Mouse (Mus musculus) hindbrain, postnatal 0 days (tissue): ENCODE results near the gene Eid1. TPM values are rescaled to one million over a fixed set of nuclear protein-coding genes. Genes with fewer than 3 reads are reported as not detected.

Source experiments
- ATAC-seq: fragments of 200-750 bp; cut with Nextera tagmentation; 2 replicates; pipeline ENCODE4 v1.8.0; 2017; ENCODE audit warnings: mild to moderate bottlenecking, moderate TSS enrichment, moderate library complexity
- DNase-seq: peaks from one replicate; pipeline ENCODE4 v3.0.0-alpha.2; 2015; ENCODE audit warnings: low spot score
- H3K27ac ChIP-seq: fragments of 300-500 bp; sonication (generic); 2 replicates; pipeline ENCODE4 v1.5.1; 2014; ENCODE audit warnings: mild to moderate bottlenecking
- H3K27me3 ChIP-seq: fragments of 300-500 bp; sonication (generic); 2 replicates; pipeline ENCODE4 v1.6.1; 2014; ENCODE audit warnings: low read length, mixed read lengths; ENCODE audit not compliant: insufficient read depth
- H3K36me3 ChIP-seq: fragments of 300-500 bp; sonication (generic); 2 replicates; pipeline ENCODE4 v1.6.1; 2014; ENCODE audit warnings: low read length, mixed read lengths; ENCODE audit not compliant: insufficient read depth
- H3K4me1 ChIP-seq: fragments of 300-500 bp; sonication (generic); 2 replicates; pipeline ENCODE4 v1.6.1; 2014; ENCODE audit warnings: antibody characterized with exemption, low read length, mixed read lengths; ENCODE audit not compliant: insufficient read depth
- H3K4me2 ChIP-seq: fragments of 300-500 bp; sonication (generic); 2 replicates; pipeline ENCODE4 v1.6.1; 2014; ENCODE audit warnings: low read depth, mild to moderate bottlenecking, low read length, moderate library complexity, mixed read lengths
- H3K4me3 ChIP-seq: fragments of 300-500 bp; sonication (generic); 2 replicates; pipeline ENCODE4 v1.5.1; 2014; ENCODE audit warnings: low read length
- H3K9ac ChIP-seq: fragments of 300-500 bp; sonication (generic); replicated peaks from 2 replicates; pipeline ENCODE4 v1.6.1; 2014; ENCODE audit warnings: mild to moderate bottlenecking, low read length, moderate library complexity, mixed read lengths
- H3K9me3 ChIP-seq: fragments of 300-500 bp; sonication (generic); 2 replicates; pipeline ENCODE4 v1.6.1; 2016; ENCODE audit warnings: low read length, mixed read lengths
- CTCF ChIP-seq: IDR thresholded peaks from 2 replicates; pipeline ENCODE4 v1.5.1; 2016; ENCODE audit warnings: antibody characterized with exemption, control low read depth, low read depth
- WGBS: fragments of 180-500 bp; shearing (Covaris S2); extraction: QIAGEN DNeasy Blood & Tissue Kit; methylation state at CpG from one replicate; pipeline ENCODE4 v1.1.7; 2014; 5-methylcytosine and 5-hydroxymethylcytosine counted together
- polyA plus RNA-seq: library from polyadenylated mRNA; unstranded; fragments of >200 nt; fragmentation: Nextera tagmentation; extraction: Ambion mirVana; gene quantifications from 2 replicates; pipeline ENCODE4 v1.2.1, GENCODE M21; 2015
- total RNA-seq: library from RNA; depleted of rRNA; stranded (reverse); fragments of >200 nt; gene quantifications from 2 replicates; pipeline ENCODE4 v1.2.3, GENCODE M21; 2014

Eid1 gene
- total and polyA plus RNA-seq, 2 experiments from 2014 or later: 262 to 393 TPM

DNA sequence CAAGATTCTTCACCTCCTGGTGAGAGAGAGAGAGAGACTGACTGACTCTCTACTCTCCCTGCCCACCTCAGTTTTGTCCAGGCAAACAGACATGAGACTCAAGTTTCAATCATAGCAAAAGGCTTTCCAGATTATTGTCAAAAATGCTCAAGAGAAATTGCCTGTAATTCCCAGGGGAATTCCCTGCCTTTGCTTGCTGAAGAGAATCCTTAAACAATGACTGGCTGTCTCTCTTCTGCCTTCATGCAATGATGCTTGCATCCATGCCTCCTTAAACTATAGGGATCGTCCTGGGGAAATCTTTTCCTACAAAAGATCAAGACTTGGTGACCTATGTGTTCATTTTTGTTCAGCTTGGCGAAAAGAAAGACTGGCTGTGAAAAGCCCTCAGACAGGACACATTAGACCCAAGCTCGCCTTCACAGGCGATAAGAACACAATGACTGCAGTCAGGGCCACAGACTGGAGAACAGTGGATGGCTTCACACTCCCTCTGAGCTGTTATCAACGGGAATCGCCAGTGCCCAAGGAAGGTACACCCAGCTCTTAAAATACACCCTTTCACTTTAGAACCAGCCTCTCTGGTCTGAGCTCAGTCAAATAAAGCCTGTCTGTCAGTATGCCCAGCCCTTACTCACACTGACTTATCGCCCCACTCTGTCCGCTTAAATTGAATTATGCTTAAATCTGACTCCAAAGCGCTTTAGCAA, 12.7 kb downstream of the Eid1 start:
- DNase-seq (no peak), ATAC-seq (no peak)
- no peaks in the 10 kb centered on the region for H3K9me3 ChIP-seq
- H3K4me3 ChIP-seq: no peak overlapping the region
- no peak overlapping the region for H3K4me2 ChIP-seq
- H3K27ac ChIP-seq: peak overlapping the region; percentile 48; the same call in 1 of the 2 replicates
- no peaks in the 10 kb centered on the region for H3K4me1 ChIP-seq
- no peak overlapping the region for H3K9ac ChIP-seq
- WGBS: 51% methylated on average over 9 of the region's 9 CpGs
- TF ChIP-seq CTCF: no peak
- H3K27me3 ChIP-seq: no peaks in the 10 kb centered on the region
- no peaks in the 10 kb centered on the region for H3K36me3 ChIP-seq

DNA sequence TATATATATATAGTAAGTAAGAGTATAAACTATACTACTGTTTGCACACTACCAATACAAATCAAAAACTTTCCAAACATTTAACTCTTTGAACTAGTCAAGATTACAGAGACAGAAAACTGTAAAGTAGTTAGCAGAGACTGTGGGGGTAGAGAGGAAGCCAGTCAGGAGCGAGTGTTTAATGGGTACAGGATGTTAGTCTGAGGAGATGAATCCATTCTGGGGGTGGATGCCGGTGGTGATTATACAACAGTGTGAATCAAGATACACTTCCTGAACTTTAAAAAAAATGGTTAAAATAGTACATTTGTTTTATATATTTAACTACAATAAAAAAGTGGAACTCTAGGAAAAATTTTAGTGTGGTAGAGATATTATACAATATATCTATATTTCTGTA, 19.1 kb downstream of the Eid1 start:
- no peak for TF ChIP-seq CTCF
- Histone ChIP-seq H3K4me2 (no peak overlapping the region), H3K4me1 (no peaks in the 10 kb centered on the region), H3K9ac (no peak overlapping the region), H3K27ac (no peak overlapping the region), H3K27me3 (no peaks in the 10 kb centered on the region), H3K9me3 (no peaks in the 10 kb centered on the region), H3K36me3 (no peaks in the 10 kb centered on the region), H3K4me3 (no peak overlapping the region)
- DNase-seq (no peak), ATAC-seq (no peak)
- WGBS: 78% methylated on average over 2 of the region's 2 CpGs

DNA sequence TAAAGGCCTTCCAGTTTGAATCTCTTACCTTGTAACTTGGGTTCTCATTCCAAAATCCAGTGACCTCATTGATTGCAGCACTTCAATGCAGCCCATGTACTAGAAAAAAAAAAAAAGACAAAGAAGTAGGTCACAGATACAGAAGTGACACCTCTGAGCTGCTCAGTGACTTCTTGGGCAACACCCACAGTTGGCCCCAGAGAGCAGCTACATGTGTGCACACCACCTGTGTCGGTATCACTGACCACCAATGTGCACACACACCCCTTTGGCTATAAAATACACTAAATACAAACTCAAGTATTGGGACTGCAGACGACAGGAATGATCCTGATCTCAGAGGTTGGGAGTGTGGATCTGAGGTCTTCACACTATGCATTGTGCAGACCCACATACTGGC, 21.9 kb downstream of the Eid1 start:
- ATAC-seq (no peak), DNase-seq (no peak)
- Histone ChIP-seq H3K36me3 (no peaks in the 10 kb centered on the region), H3K9ac (no peak overlapping the region), H3K9me3 (no peaks in the 10 kb centered on the region), H3K4me2 (no peak overlapping the region), H3K4me3 (no peak overlapping the region), H3K27ac (no peak overlapping the region), H3K27me3 (no peaks in the 10 kb centered on the region), H3K4me1 (no peaks in the 10 kb centered on the region)
- 78% methylated on average over 2 of the region's 2 CpGs for WGBS
- no peak for TF ChIP-seq CTCF

DNA sequence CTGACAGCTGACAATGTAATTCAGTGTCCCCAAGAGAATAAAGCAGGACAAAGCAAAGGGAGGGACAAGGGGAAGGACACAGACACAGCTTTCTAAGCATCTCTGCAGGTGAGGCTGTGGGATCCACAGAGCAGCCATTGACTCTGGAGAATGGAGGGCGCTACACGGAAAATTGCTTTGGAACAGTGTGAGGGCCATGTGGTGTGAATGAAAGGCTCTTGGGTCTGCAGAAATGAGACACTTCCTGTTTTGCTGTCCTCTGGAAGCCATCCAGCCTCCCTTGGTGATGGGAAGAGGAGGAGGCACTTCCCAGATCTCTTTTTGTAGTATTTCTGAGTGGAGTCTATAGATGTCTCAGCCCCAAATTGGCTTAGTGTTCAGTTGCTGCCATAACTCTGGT, 23.3 kb downstream of the Eid1 start:
- 32% methylated on average over 2 of the region's 2 CpGs for WGBS
- H3K4me1 ChIP-seq: no peaks in the 10 kb centered on the region
- H3K9me3 ChIP-seq: no peaks in the 10 kb centered on the region
- H3K27me3 ChIP-seq: no peaks in the 10 kb centered on the region
- no peaks in the 10 kb centered on the region for H3K36me3 ChIP-seq
- H3K27ac ChIP-seq: peak overlapping the region; percentile 56; the same call in 1 of the 2 replicates
- no peak overlapping the region for H3K9ac ChIP-seq
- DNase-seq: peak; percentile 58
- ATAC-seq: peak; percentile 55; the same call in 1 of the 2 replicates
- no peak overlapping the region for H3K4me3 ChIP-seq
- no peak overlapping the region for H3K4me2 ChIP-seq
- TF ChIP-seq CTCF: no peak

DNA sequence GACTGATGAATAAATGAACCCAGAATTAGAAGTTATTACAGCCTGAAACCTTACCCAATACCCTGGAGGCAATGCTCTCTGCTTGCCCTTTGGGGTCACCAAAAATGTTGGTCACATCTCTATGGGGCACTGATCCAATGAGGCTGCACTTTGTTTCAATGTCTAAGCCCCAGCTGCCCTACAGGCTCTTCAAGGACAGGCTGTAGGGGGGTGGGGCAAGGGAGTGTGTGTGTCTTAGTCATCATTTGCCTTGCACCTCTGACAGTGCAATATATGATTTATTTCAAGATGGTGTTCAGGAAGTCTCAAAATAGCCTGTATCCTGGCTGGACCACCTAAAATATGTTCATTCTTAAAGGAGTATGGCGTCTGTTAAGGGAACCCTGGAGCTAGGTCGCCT, 28.7 kb downstream of the Eid1 start:
- no peak overlapping the region for H3K4me3 ChIP-seq
- 88% methylated on average over 2 of the region's 2 CpGs for WGBS
- DNase-seq (no peak), ATAC-seq (no peak)
- H3K4me1 ChIP-seq: 0 out of 2 replicates have a peak, but pooled peaks cover 8% of the 10 kb centered on the region
- H3K4me2 ChIP-seq: no peak overlapping the region
- no peak overlapping the region for H3K9ac ChIP-seq
- no peaks in the 10 kb centered on the region for H3K27me3 ChIP-seq
- TF ChIP-seq CTCF: no peak
- no peak overlapping the region for H3K27ac ChIP-seq
- H3K36me3 ChIP-seq: no peaks in the 10 kb centered on the region
- no peaks in the 10 kb centered on the region for H3K9me3 ChIP-seq

DNA sequence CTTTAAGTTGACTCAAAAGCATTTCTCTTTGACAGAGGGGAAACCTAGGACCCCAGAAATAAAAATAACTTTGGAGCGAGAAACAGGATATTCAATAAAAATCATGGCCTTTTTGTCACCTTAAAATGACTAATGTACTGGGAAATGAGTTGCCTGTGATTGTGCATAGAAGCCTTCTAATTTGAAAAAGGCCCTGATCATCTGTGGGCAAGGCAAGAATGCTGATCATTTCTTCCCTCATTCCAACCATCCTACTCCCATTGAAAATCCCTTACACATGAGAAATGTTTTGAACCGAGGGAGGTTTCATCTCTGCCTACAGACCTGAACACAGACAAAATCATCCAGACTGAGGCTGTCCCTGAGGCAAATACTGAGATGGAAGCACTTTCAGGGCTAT, 30.0 kb downstream of the Eid1 start:
- H3K9me3 ChIP-seq: no peaks in the 10 kb centered on the region
- no peak for ATAC-seq
- no peak for TF ChIP-seq CTCF
- 0 out of 2 replicates have a peak, but pooled peaks cover 8% of the 10 kb centered on the region for H3K4me1 ChIP-seq
- no peak overlapping the region for H3K4me3 ChIP-seq
- H3K9ac ChIP-seq: no peak overlapping the region
- no peak for DNase-seq
- no peak overlapping the region for H3K4me2 ChIP-seq
- 83% methylated on average over 2 of the region's 2 CpGs for WGBS
- no peaks in the 10 kb centered on the region for H3K27me3 ChIP-seq
- no peak overlapping the region for H3K27ac ChIP-seq
- no peaks in the 10 kb centered on the region for H3K36me3 ChIP-seq
